ENCODE assay signal across 9 mouse cellular contexts in genomic region chr2:158550067-158550466, GRCm38 (mm10). TPM values are rescaled to one million over a fixed set of nuclear protein-coding genes. Genes with fewer than 3 reads are reported as not detected.
DNase-seq lines count a peak whose midpoint lies in the region; ATAC-seq lines count a peak whose summit lies in the region.
"Had no signal": no experiment of that assay in that cellular context is flagged by ENCODE, and none has a peak within 500 bp of the region (broad histone marks: within the 10 kb centered on the region; RNA-seq: fewer than 3 reads in every experiment).

No protein-coding gene starts in this region.

- no peak for ATAC-seq in liver, embryonic 12.5 days
- 0 out of 2 replicates have a peak, but pooled peaks have one; percentile 43 for ATAC-seq in kidney, embryonic 15.5 days (replicated peaks; ENCODE audit: low FRiP score)
- no peak for ATAC-seq in liver, embryonic 11.5 days (replicated peaks; ENCODE audit: low FRiP score)
- ATAC-seq in neutrophil, adult 5-6 weeks (ENCODE audit: extremely low read depth, insufficient number of reproducible peaks, low FRiP score, poor library complexity, severe bottlenecking), result peak; percentile 49; the same call in 1 of the 2 replicates

- peak; percentile 80 for DNase-seq in liver
- peak; percentile 65 for DNase-seq in cerebellum, adult 8-10 months
- peak; percentile 46 to 79 for DNase-seq in frontal cortex, postnatal 14 days (ENCODE audit: low spot score in 2 of 2)
- DNase-seq in liver, embryonic 11.5 days (ENCODE audit: low spot score), result peak; percentile 70
- DNase-seq in testis, postnatal 10 days (ENCODE audit: low spot score), result peak; percentile 92

- H3K9me3 ChIP-seq in liver, embryonic 12.5 days (replicated peaks), result no peaks in the 10 kb centered on the region
- H3K9me3 ChIP-seq in kidney, embryonic 15.5 days (replicated peaks), result no peaks in the 10 kb centered on the region
- H3K9me3 ChIP-seq in liver, embryonic 11.5 days (ENCODE audit: control insufficient read depth, low read length), result no peaks in the 10 kb centered on the region
- H3K9me3 ChIP-seq: neural tube, embryonic 13.5 days had no signal

- H3K9ac ChIP-seq in liver, embryonic 12.5 days, result no peak overlapping the region
- no peak overlapping the region for H3K9ac ChIP-seq in kidney, embryonic 15.5 days
- H3K9ac ChIP-seq in liver, embryonic 11.5 days (ENCODE audit: low read depth, low read length), result no peak overlapping the region
- H3K9ac ChIP-seq: neural tube, embryonic 13.5 days had no signal

- WGBS in liver, embryonic 12.5 days (ENCODE audit: insufficient replicate concordance), result 2% methylated on average over 3 of the region's 3 CpGs
- 5% methylated on average over 3 of the region's 3 CpGs for WGBS in kidney, embryonic 15.5 days
- 5% methylated on average over 3 of the region's 3 CpGs for WGBS in liver, embryonic 11.5 days

- no peak overlapping the region for H3K4me3 ChIP-seq in liver, embryonic 12.5 days
- no peak overlapping the region for H3K4me3 ChIP-seq in kidney, embryonic 15.5 days (replicated peaks)
- no peak overlapping the region for H3K4me3 ChIP-seq in liver, embryonic 11.5 days (ENCODE audit: low read depth, low read length)
- H3K4me3 ChIP-seq: neural tube, embryonic 13.5 days had no signal

- H3K4me2 ChIP-seq in liver, embryonic 12.5 days, result no peak overlapping the region
- H3K4me2 ChIP-seq in kidney, embryonic 15.5 days, result no peak overlapping the region
- H3K4me2 ChIP-seq in liver, embryonic 11.5 days, result no peak overlapping the region
- H3K4me2 ChIP-seq: neural tube, embryonic 13.5 days had no signal

- H3K4me1 ChIP-seq in liver, embryonic 12.5 days, result no peaks in the 10 kb centered on the region
- H3K4me1 ChIP-seq in kidney, embryonic 15.5 days, result peaks cover 12% of the 10 kb centered on the region
- no peaks in the 10 kb centered on the region for H3K4me1 ChIP-seq in liver, embryonic 11.5 days (replicated peaks; ENCODE audit: control insufficient read depth, insufficient read depth, low read length)

- no peaks in the 10 kb centered on the region for H3K36me3 ChIP-seq in liver, embryonic 12.5 days
- no peaks in the 10 kb centered on the region for H3K36me3 ChIP-seq in kidney, embryonic 15.5 days
- no peaks in the 10 kb centered on the region for H3K36me3 ChIP-seq in liver, embryonic 11.5 days (ENCODE audit: control insufficient read depth, insufficient read depth, low read length)
- H3K36me3 ChIP-seq: neural tube, embryonic 13.5 days had no signal

- no peak overlapping the region for H3K27ac ChIP-seq in liver, embryonic 12.5 days
- H3K27ac ChIP-seq in kidney, embryonic 15.5 days, result no peak overlapping the region
- H3K27ac ChIP-seq in liver, embryonic 11.5 days (ENCODE audit: low read depth, low read length), result no peak overlapping the region
- H3K27ac ChIP-seq: neural tube, embryonic 13.5 days had no signal

- peaks cover 65% of the 10 kb centered on the region for H3K27me3 ChIP-seq in liver, embryonic 12.5 days (replicated peaks)
- peaks cover 58% of the 10 kb centered on the region for H3K27me3 ChIP-seq in kidney, embryonic 15.5 days
- H3K27me3 ChIP-seq in liver, embryonic 11.5 days (replicated peaks; ENCODE audit: control insufficient read depth, insufficient read depth, low read length), result peaks cover 26% of the 10 kb centered on the region

RNA-seq across cellular contexts. Expression of gene Arhgap40, which starts 37.5 kb away (rescaled TPM):
- not detected in 2 replicates for polyA plus RNA-seq in liver, embryonic 12.5 days (2016; fragmentation: Nextera tagmentation; extraction: Ambion mirVana)
- 0.27 and 0.41 TPM in 2 replicates for polyA plus RNA-seq in kidney, embryonic 15.5 days (2015; fragmentation: Nextera tagmentation; extraction: Ambion mirVana)
- not detected in 2 replicates for polyA plus RNA-seq in liver, embryonic 11.5 days (2014; fragmentation: Nextera tagmentation; extraction: Ambion mirVana)
- not detected in 2 replicates for total RNA-seq in neutrophil, adult 5-6 weeks (2017)

RNA-seq across cellular contexts. Expression of gene Adig, which starts 47.7 kb away (rescaled TPM):
- polyA plus RNA-seq in liver, embryonic 12.5 days (2016; fragmentation: Nextera tagmentation; extraction: Ambion mirVana), result not detected in 2 replicates
- not detected in 2 replicates for polyA plus RNA-seq in kidney, embryonic 15.5 days (2015; fragmentation: Nextera tagmentation; extraction: Ambion mirVana)
- not detected in 2 replicates for polyA plus RNA-seq in liver, embryonic 11.5 days (2014; fragmentation: Nextera tagmentation; extraction: Ambion mirVana)
- total RNA-seq in neutrophil, adult 5-6 weeks (2017), result not detected in 2 replicates
- polyA plus RNA-seq: neural tube, embryonic 13.5 days had no signal

Comparison
In these comparisons a context has a peak if more than half of its experiments do, and no peak if none do; other contexts are left out.
1. ATAC-seq: peak in kidney, embryonic 15.5 days (single experiment) and neutrophil, adult 5-6 weeks (single experiment); none in liver, embryonic 12.5 days (single experiment) and liver, embryonic 11.5 days (single experiment).
2. Peak in every context shown above with its lines, with median percentiles within 50 percentile points of each other: DNase-seq.